Mouse (Mus musculus): ENCODE data around the gene Psma5. TPM values are rescaled to one million over a fixed set of nuclear protein-coding genes. Genes with fewer than 3 reads are reported as not detected.
A peak's percentile ranks its signal among the peaks of the same experiment; 100 is the strongest.

The Psma5 gene
- total RNA-seq, 4 experiments from 2014 or later, result 57.8 to 63.3 (median 60.8) TPM

DNA sequence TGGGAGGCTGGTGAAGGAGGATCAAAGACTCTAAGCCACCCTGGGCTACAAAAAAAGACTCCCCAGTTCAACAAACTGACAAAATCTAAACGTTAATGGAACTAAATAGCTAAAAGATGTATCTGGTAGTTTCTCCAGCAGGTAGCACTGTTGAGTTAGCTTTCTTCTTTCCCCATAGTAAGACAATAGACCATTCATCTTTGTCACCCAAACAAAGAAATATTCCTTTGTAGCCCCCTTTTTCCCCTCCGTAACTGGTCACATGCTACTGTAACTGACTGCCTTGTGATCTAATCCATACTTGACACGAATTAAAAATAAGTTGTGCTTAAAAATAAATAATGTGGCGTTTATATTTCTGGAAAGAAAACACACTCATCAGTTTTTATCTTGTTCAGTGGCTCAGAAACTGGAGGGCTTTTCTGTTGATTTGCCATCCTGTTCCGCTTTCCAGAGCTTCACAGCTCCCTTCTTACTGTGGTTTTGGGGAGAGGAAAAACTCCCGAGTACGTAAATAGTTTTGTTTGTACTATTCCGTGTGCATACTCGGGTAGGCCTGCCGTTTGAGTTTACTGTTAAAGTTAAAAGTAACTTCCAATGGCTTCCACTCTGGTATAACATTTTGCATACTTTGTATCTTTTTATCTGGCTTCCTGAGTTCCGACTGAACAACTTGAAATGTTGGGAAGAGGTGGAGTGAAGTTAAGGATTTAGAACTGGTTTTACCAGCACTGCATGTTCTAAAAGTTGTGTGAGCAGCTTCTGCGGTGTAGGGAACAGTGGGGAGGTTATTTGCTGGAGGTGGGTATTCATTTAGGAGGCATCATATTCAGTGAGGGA lies 25.9 kb downstream of the Psma5 start:
- no peak for DNase-seq (ENCODE audit: low spot score in 2 of 2)

DNA sequence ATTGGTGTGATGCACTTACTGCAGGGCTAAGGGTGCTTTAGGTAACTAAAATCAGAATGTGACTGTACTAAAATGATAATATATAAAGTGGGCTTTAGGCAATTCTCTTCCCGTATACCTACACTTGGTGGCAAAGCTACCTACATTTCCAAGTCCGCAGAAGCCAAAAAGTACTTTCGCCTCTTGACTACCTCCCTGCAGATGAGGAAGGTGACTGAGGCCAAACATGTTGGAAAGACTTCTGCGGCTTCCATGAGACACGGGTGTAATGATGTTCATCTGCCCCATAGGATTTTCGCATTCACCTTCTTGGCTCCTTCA lies 26.5 kb downstream of the Psma5 start:
- DNase-seq (ENCODE audit: low spot score in 2 of 2), result no peak

DNA sequence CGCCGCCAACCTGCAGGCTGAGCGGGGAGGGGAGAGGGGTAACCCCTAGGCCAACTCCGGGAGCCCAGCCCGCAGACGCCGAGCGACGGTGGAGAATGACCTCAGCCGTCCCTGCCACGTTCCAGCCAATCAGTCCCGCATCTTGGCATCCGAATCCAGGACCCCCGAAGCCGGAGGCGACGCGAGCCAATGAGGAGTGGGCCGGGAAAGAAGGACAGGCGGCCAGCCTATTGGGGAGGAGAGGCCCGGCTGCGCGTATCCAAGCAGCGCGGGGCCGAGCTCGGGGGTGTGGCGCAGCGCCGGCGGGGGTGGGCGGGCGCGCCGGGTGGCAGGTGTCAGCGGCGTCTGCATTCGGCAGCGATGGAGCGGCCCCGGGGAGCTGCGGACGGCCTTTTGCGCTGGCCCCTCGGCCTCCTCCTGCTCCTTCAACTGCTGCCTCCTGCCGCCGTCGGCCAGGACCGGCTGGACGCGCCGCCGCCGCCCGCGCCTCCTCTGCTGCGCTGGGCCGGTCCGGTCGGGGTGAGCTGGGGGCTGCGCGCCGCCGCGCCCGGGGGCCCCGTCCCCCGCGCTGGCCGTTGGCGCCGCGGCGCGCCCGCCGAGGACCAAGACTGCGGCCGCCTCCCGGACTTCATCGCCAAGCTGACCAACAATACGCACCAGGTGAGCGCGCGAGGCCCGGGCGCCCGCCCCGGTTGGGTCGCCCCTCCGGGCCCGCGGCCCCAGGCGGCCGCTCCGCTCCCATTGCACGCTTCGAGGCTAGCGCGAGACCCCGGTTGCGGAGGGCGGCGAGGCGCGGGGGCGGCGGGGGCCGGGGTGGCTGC lies 27.3 kb downstream of the Psma5 start, which contains the start of gene Sort1:
Gene Sort1 (plus strand): TSS at position 302 of the 821 bp plus-strand sequence.
- peak; percentile 37 to 63 for DNase-seq (ENCODE audit: low spot score in 2 of 2)

DNA sequence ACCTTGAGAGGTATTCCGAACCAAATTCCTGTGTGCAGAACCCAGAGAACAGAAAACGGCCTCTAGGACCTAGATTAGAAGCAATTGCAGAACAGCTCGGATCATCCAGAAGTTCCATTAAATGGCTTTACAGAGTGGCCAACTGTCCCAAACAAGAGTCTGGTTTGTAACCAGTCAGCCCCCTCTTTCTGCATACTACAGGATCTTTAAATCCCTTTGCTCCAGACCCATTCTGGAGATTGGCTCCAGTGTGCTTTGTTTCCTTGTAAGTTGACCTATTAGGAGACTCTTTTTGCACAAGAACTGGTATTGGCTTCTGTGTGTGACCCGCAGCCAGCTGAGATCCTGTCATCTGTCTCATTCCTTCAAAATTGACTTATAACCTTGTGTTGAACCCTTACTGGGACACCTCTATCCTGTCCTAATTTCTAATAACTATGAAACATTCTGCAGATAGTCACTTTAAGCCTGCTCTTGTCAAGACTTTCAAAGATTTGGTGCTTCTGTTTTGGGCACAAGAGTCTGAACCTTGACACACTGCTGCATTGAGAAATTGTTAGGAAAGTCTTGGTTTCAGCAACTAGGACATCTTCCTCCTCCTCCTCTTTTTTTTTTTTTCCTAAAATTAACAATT lies 28.5 kb downstream of the Psma5 start:
- no peak for DNase-seq (ENCODE audit: low spot score in 2 of 2)

GRCm38 (mm10) chr3:108286671-108287439 lies 30.1 kb downstream of the Psma5 start:
- DNase-seq (ENCODE audit: low spot score in 2 of 2), result no peak

DNA sequence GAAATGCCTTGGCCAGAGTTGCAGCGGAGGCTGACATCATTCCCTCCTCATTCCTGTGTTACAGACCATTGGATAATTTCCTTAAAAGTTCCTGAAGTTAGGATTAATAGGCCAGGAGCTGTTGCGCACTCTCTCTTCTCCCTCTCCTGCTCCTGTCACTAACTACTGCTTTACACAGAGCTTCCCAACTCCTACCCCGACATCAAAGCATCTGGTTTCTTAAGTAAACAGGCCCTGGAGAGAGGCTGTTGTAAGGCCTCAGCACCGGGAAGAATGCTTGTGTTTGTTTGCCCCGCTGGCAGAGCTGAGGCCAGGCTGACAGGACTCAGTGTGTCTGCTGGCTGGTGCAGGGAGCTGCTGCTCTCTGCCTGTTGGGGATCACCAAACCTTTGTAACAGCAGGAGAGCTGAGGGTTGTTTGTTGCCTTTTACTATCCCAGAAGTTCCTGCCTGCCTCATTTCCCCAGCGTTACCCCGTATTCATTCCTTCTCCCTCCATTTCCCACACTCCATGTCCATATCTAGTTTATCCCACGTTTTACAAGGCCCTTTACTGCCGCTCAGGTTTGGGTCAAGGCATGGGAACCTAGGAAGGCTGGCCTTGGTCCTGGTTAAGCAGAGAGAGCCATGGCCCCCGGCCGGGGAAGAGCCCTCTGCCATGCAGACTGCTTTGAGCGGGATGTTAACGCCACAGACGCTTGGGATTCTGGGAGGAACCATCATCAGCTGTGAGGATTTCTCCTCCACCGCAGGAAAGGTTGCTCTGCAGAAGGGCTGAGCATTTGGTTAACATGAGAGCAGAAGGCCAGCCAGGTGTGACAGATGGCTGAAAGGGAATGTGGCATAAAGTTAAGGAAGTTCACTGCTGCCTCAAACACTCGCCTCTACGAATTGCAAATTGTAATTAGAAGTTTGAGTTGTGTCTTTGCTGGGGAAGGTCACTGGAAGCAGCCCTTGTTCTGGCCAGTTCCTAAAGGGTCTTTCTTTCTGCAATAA lies 31.4 kb downstream of the Psma5 start:
- no peak for DNase-seq (ENCODE audit: low spot score in 2 of 2)

GRCm38 (mm10) chr3:108289311-108290130 lies 32.8 kb downstream of the Psma5 start:
- no peak for DNase-seq (ENCODE audit: low spot score in 2 of 2)

GRCm38 (mm10) chr3:108291036-108291799 lies 34.5 kb downstream of the Psma5 start:
- no peak for DNase-seq (ENCODE audit: low spot score in 2 of 2)

GRCm38 (mm10) chr3:108294398-108294797 lies 37.7 kb downstream of the Psma5 start:
- DNase-seq (ENCODE audit: low spot score in 2 of 2), result no peak

GRCm38 (mm10) chr3:108295379-108296219 lies 38.9 kb downstream of the Psma5 start:
- peak; percentile 41 to 69 for DNase-seq (ENCODE audit: low spot score in 2 of 2)

- peak; percentile 51 to 58 for DNase-seq (ENCODE audit: low spot score in 2 of 2)
Observed at GRCm38 (mm10) chr3:108296220-108297049, 39.7 kb downstream of the Psma5 start.

GRCm38 (mm10) chr3:108297050-108297419 lies 40.3 kb downstream of the Psma5 start:
- no peak for DNase-seq (ENCODE audit: low spot score in 2 of 2)

DNA sequence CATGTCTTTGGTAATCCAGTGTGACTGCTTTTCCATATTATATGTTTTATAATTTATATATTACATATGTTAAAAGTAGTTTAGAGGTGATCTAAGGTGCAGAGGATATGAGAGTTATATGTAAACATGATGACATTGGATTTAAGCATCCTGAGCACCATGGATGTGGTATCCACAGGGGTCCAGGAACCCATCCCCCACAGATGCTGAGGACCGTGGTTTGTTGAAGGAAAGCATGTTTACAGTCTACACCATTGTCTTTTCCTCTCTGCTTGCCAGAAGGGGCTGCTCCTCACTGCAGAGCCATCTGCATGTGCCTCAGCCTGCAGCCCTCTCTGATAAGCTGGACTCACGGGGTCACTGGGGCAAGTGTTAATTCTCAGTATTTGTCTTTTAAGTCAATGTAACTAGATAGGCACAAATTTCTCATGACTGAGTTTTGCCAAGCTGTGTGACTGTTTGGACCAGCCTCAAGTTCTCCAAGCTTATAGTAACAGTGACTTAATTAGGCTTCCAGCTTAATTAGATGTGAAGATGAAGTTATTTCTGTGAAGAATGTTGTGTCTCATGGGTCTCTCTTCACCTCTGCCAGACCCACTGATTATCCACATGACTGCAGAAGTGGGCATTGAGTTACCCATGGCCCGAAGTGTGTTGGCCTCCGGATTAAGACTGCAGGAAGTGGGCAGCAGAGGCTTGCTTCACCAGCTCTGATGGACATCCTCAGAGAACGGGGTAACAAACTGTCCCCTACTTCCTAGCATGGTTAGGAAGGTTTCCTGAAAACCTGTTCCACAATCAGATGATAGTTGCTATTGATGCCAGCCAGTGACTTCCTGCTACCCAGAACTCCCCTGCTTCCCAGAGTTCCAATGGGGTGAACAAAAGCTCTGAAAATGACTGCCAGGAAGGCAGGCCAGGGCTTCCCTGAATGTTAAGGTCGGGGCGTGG lies 41.2 kb downstream of the Psma5 start:
- no peak for DNase-seq (ENCODE audit: low spot score in 2 of 2)

GRCm38 (mm10) chr3:108300455-108301030 lies 43.8 kb downstream of the Psma5 start:
- no peak for DNase-seq (ENCODE audit: low spot score in 2 of 2)

DNA sequence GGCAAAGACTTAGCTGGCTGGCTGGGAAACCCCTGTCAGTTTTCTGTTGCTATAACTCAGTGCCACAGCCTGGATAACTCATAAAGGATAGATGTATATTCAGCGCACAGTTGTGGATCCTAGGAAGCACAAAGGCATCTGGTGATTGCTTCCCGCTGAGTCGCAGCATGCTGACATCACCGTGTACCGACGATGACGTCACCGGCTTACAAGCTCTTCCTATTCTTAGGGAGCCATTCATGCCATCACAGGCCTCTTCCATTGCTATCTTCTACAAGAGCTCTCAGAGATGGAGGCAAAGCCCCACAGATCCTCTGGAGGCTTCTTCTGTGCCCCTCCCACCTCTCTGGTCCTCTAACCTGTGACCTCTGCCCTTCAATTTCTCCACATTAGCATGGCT lies 47.0 kb downstream of the Psma5 start:
- DNase-seq (ENCODE audit: low spot score in 2 of 2), result no peak

Data from gastrocnemius, adult 8-10 months (tissue).